Mouse (Mus musculus) kidney, embryonic 15.5 days (tissue): Measurements from ENCODE around the gene Abcg8. TPM values are rescaled to one million over a fixed set of nuclear protein-coding genes. Genes with fewer than 3 reads are reported as not detected.

ENCODE experiments used
- ATAC-seq: fragments of 200-750 bp; cut with Nextera tagmentation; replicated peaks from 2 replicates; pipeline ENCODE4 v1.8.0; 2017; ENCODE audit warnings: moderate TSS enrichment; ENCODE audit not compliant: low FRiP score
- H3K27ac ChIP-seq: fragments of 300-500 bp; sonication (generic); 2 replicates; pipeline ENCODE4 v1.5.1; 2015; ENCODE audit warnings: mild to moderate bottlenecking, inconsistent platforms
- H3K27me3 ChIP-seq: fragments of 300-500 bp; sonication (generic); 2 replicates; pipeline ENCODE4 v1.6.1; 2015; ENCODE audit warnings: inconsistent platforms
- H3K36me3 ChIP-seq: fragments of 300-500 bp; sonication (generic); 2 replicates; pipeline ENCODE4 v1.6.1; 2015; ENCODE audit warnings: inconsistent platforms
- H3K4me1 ChIP-seq: fragments of 300-500 bp; sonication (generic); 2 replicates; pipeline ENCODE4 v1.6.1; 2015; ENCODE audit warnings: inconsistent platforms
- H3K4me2 ChIP-seq: fragments of 300-500 bp; sonication (generic); 2 replicates; pipeline ENCODE4 v1.6.1; 2015; ENCODE audit warnings: moderate library complexity, mild to moderate bottlenecking, inconsistent platforms
- H3K4me3 ChIP-seq: fragments of 300-500 bp; sonication (generic); replicated peaks from 2 replicates; pipeline ENCODE4 v1.5.1; 2015; ENCODE audit warnings: mild to moderate bottlenecking, inconsistent platforms
- H3K9ac ChIP-seq: fragments of 300-500 bp; sonication (generic); 2 replicates; pipeline ENCODE4 v1.6.1; 2015; ENCODE audit warnings: mild to moderate bottlenecking, inconsistent platforms
- H3K9me3 ChIP-seq: fragments of 300-500 bp; sonication (generic); replicated peaks from 2 replicates; pipeline ENCODE4 v1.6.1; 2016; ENCODE audit warnings: inconsistent platforms
- WGBS: fragments of 180-500 bp; shearing (Covaris S2); methylation state at CpG from one replicate; pipeline ENCODE4 v1.1.7; 2015; ENCODE audit warnings: mixed read lengths; 5-methylcytosine and 5-hydroxymethylcytosine counted together
- polyA plus RNA-seq: library from polyadenylated mRNA; unstranded; fragments of >200 nt; fragmentation: Nextera tagmentation; extraction: Ambion mirVana; gene quantifications from 2 replicates; pipeline ENCODE4 v1.2.1, GENCODE M21; 2015

Gene Abcg8
- polyA plus RNA-seq, 1 experiment from 2014 or later: 0.27 TPM

DNA sequence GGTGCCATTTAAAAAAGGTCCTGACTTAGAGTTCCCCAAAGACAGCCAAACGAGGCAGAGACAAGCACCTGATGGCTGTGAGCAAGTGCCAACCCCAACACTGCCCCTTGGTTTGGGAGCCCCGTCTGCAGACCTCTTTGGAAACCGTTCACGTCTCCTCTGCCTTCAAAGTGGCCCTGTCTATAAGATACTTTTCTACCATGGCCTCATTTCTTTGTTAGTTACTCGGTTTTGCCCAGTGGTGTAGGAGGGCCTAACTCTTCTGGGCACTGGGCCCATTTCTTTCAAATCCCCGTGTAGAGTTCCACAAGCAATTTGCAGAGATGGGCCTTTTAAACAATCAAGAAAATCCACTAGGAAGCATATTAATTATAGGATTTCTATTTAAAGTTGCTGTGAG, 71.1 kb downstream of the Abcg8 start:
- H3K9ac ChIP-seq: no peak overlapping the region
- no peaks in the 10 kb centered on the region for H3K9me3 ChIP-seq
- H3K4me3 ChIP-seq: no peak overlapping the region
- H3K27ac ChIP-seq: no peak overlapping the region
- no peak for ATAC-seq
- peaks cover 42% of the 10 kb centered on the region for H3K36me3 ChIP-seq
- 73% methylated on average over 6 of the region's 6 CpGs for WGBS
- H3K4me1 ChIP-seq: peaks cover 30% of the 10 kb centered on the region
- no peaks in the 10 kb centered on the region for H3K27me3 ChIP-seq
- no peak overlapping the region for H3K4me2 ChIP-seq

GRCm38 (mm10) chr17:84748152-84748682, 72.1 kb downstream of the Abcg8 start:
- Histone ChIP-seq H3K4me3 (no peak overlapping the region), H3K4me1 (peaks cover 34% of the 10 kb centered on the region), H3K4me2 (no peak overlapping the region), H3K9ac (no peak overlapping the region), H3K27ac (no peak overlapping the region), H3K36me3 (peaks cover 48% of the 10 kb centered on the region), H3K27me3 (no peaks in the 10 kb centered on the region), H3K9me3 (no peaks in the 10 kb centered on the region)
- no peak for ATAC-seq
- 93% methylated on average over 9 of the region's 9 CpGs for WGBS

DNA sequence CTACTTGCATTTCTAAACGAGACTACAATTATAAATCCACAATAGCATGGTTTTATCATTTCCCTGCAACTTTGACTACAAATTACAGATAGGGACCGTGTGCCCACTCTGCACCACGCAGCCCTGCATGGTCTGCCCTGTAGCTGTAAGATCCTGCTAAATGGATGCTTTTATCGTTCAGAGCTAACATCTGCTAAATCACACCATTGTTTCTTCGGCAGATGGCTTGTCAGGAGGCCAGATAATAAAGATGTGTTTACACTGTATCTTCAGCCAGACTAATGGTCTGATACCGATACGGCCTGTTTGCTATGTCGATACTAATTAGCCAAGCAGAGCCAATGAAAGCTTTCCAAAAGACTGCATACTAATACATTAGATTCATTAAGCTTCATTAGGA, 73.2 kb downstream of the Abcg8 start:
- H3K27me3 ChIP-seq: no peaks in the 10 kb centered on the region
- 43% methylated on average over 8 of the region's 8 CpGs for WGBS
- no peak overlapping the region for H3K4me3 ChIP-seq
- H3K4me2 ChIP-seq: no peak overlapping the region
- peaks cover 54% of the 10 kb centered on the region for H3K36me3 ChIP-seq
- H3K27ac ChIP-seq: no peak overlapping the region
- H3K9ac ChIP-seq: no peak overlapping the region
- no peaks in the 10 kb centered on the region for H3K9me3 ChIP-seq
- ATAC-seq: no peak
- peaks cover 37% of the 10 kb centered on the region for H3K4me1 ChIP-seq

Other genes with a start within 250 kb of the Abcg8 start
- 10.3 and 10.4 TPM in 2 replicates for gene Thada, start 210.1 kb upstream of the Abcg8 start, polyA plus RNA-seq
- gene Plekhh2, start 164.4 kb upstream of the Abcg8 start, polyA plus RNA-seq: 10.3 and 11.9 TPM in 2 replicates
- gene Dync2li1, start 49.8 kb upstream of the Abcg8 start, polyA plus RNA-seq: 51.0 and 52.8 TPM in 2 replicates
- gene Abcg5, start 6.7 kb downstream of the Abcg8 start, polyA plus RNA-seq: 4.0 TPM in 2 replicates
- gene Lrpprc, start 114.5 kb downstream of the Abcg8 start, polyA plus RNA-seq: 51.7 and 56.6 TPM in 2 replicates